Mouse (Mus musculus) limb, embryonic 14.5 days (tissue): ENCODE measurements around the gene Lss. TPM values are rescaled to one million over a fixed set of nuclear protein-coding genes. Genes with fewer than 3 reads are reported as not detected.

Source experiments
- ATAC-seq: fragments of 200-750 bp; cut with Nextera tagmentation; 2 replicates; pipeline ENCODE4 v1.8.0; 2017; ENCODE audit warnings: low read depth, moderate number of reproducible peaks, moderate TSS enrichment; ENCODE audit not compliant: low FRiP score
- DNase-seq: peaks from one replicate; pipeline ENCODE4 v3.0.0-alpha.2; 2015; ENCODE audit warnings: low spot score
- H3K27ac ChIP-seq: fragments of 300-500 bp; sonication (generic); replicated peaks from 2 replicates; pipeline ENCODE4 v1.5.1; 2014; ENCODE audit warnings: low read depth, mild to moderate bottlenecking, low read length, moderate library complexity, mixed read lengths
- H3K27me3 ChIP-seq: fragments of 300-500 bp; sonication (generic); 2 replicates; pipeline ENCODE4 v1.6.1; 2014; ENCODE audit warnings: low read length, mixed read lengths; ENCODE audit not compliant: control insufficient read depth, insufficient read depth
- H3K36me3 ChIP-seq: fragments of 300-500 bp; sonication (generic); 2 replicates; pipeline ENCODE4 v1.6.1; 2014; ENCODE audit warnings: mild to moderate bottlenecking, low read length, moderate library complexity, mixed read lengths; ENCODE audit not compliant: control insufficient read depth, insufficient read depth
- H3K4me1 ChIP-seq: fragments of 300-500 bp; sonication (generic); 2 replicates; pipeline ENCODE4 v1.6.1; 2014; ENCODE audit warnings: antibody characterized with exemption, low read length, mixed read lengths; ENCODE audit not compliant: control insufficient read depth, insufficient read depth
- H3K4me2 ChIP-seq: fragments of 300-500 bp; sonication (generic); replicated peaks from 2 replicates; pipeline ENCODE4 v1.6.1; 2014; ENCODE audit warnings: low read depth, mild to moderate bottlenecking, low read length, moderate library complexity; ENCODE audit not compliant: severe bottlenecking
- H3K4me3 ChIP-seq: fragments of 300-500 bp; sonication (generic); replicated peaks from 2 replicates; pipeline ENCODE4 v1.5.1; 2014; ENCODE audit warnings: low read length
- H3K9ac ChIP-seq: fragments of 300-500 bp; sonication (generic); 2 replicates; pipeline ENCODE4 v1.6.1; 2014; ENCODE audit warnings: mild to moderate bottlenecking, low read depth, low read length, moderate library complexity; ENCODE audit not compliant: severe bottlenecking
- H3K9me3 ChIP-seq: fragments of 300-500 bp; sonication (generic); 2 replicates; pipeline ENCODE4 v1.6.1; 2016; ENCODE audit warnings: low read length; ENCODE audit not compliant: control insufficient read depth
- POLR2A ChIP-seq: fragments of 200-500 bp; IDR thresholded peaks from 2 replicates; pipeline ENCODE4 v1.8.0; 2012; ENCODE audit warnings: inconsistent platforms, mild to moderate bottlenecking, moderate library complexity, borderline replicate concordance; ENCODE audit not compliant: insufficient read depth, insufficient read length; ENCODE audit errors: extremely low read depth
- WGBS: fragments of 180-500 bp; shearing (Covaris S2); extraction: QIAGEN DNeasy Blood & Tissue Kit; methylation state at CpG from one replicate; pipeline ENCODE4 v1.1.7; 2014; 5-methylcytosine and 5-hydroxymethylcytosine counted together
- polyA plus RNA-seq, 2 experiments: library from polyadenylated mRNA; depleted of rRNA in 1 of 2; stranded (reverse) in 1 of 2; unstranded in 1 of 2; fragments of >200 nt; fragmentation: Nextera tagmentation in 1 of 2; extraction: Ambion mirVana in 1 of 2; gene quantifications; 2 replicates each; pipeline versions ENCODE4 v1.2.1 to v1.2.3; 2012 to 2014

Lss gene
- polyA plus RNA-seq, 2 experiments, result 25.4 to 30.2 TPM

GRCm38 (mm10) chr10:76496366-76496765 lies 35.0 kb upstream of the Lss start:
- no peak overlapping the region for H3K4me2 ChIP-seq
- no peak overlapping the region for H3K4me3 ChIP-seq
- peaks cover 88% of the 10 kb centered on the region for H3K36me3 ChIP-seq
- TF ChIP-seq POLR2A, result no peak
- no peaks in the 10 kb centered on the region for H3K27me3 ChIP-seq
- H3K27ac ChIP-seq, result no peak overlapping the region
- ATAC-seq, result no peak
- no peaks in the 10 kb centered on the region for H3K4me1 ChIP-seq
- no peak overlapping the region for H3K9ac ChIP-seq
- WGBS, result 90% methylated on average over 7 of the region's 7 CpGs
- no peaks in the 10 kb centered on the region for H3K9me3 ChIP-seq
- DNase-seq, result no peak

GRCm38 (mm10) chr10:76497522-76497921 lies 33.9 kb upstream of the Lss start:
- H3K4me3 ChIP-seq, result no peak overlapping the region
- 94% methylated on average over 4 of the region's 4 CpGs for WGBS
- H3K9ac ChIP-seq, result no peak overlapping the region
- no peaks in the 10 kb centered on the region for H3K9me3 ChIP-seq
- no peaks in the 10 kb centered on the region for H3K4me1 ChIP-seq
- no peak for DNase-seq
- no peak for ATAC-seq
- no peak overlapping the region for H3K4me2 ChIP-seq
- no peak for TF ChIP-seq POLR2A
- no peak overlapping the region for H3K27ac ChIP-seq
- peaks cover 92% of the 10 kb centered on the region for H3K36me3 ChIP-seq
- no peaks in the 10 kb centered on the region for H3K27me3 ChIP-seq

DNA sequence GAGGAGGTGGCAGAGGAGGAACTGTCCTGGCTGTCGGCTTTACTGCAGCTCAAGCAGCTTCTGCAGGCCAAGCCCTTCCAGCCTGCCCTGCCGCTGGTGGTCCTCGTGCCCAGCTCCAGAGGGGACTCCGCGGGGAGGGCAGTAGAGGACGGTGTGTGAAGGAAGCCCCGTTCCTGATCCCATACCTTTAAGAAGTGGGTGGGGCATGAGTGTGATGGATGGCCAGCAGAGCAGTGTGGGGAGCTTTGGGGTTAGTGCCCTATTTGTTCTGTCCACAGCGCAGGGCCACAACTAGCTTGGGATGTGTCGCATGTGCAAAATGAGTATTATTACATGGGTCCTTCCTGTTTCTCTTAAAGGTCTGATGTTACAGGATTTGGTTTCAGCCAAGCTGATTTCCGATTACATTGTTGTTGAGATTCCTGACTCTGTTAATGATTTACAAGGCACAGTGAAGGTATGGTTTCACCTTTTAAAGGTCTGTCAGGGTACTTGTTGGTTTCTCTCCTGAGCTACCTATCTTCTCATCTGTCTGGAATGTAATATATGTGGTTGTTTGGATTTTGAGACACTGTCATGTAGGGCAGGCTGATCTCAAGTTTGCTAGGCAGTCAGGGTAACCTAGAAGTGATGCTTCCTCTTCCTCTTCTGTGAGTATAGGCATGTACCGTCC lies 27.0 kb upstream of the Lss start:
- DNase-seq (no peak), ATAC-seq (no peak)
- WGBS, result 92% methylated on average over 11 of the region's 11 CpGs
- no peak for TF ChIP-seq POLR2A
- Histone ChIP-seq H3K36me3 (peaks cover 92% of the 10 kb centered on the region), H3K27me3 (no peaks in the 10 kb centered on the region), H3K9ac (no peak overlapping the region), H3K27ac (no peak overlapping the region), H3K4me2 (no peak overlapping the region), H3K9me3 (no peaks in the 10 kb centered on the region), H3K4me1 (no peaks in the 10 kb centered on the region), H3K4me3 (no peak overlapping the region)

- DNase-seq (no peak), ATAC-seq (no peak)
- peaks cover 88% of the 10 kb centered on the region for H3K36me3 ChIP-seq
- WGBS, result 91% methylated on average over 7 of the region's 7 CpGs
- no peaks in the 10 kb centered on the region for H3K27me3 ChIP-seq
- no peak overlapping the region for H3K27ac ChIP-seq
- TF ChIP-seq POLR2A, result no peak
- H3K4me1 ChIP-seq, result no peaks in the 10 kb centered on the region
- no peaks in the 10 kb centered on the region for H3K9me3 ChIP-seq
- no peak overlapping the region for H3K4me3 ChIP-seq
- no peak overlapping the region for H3K9ac ChIP-seq
- H3K4me2 ChIP-seq, result no peak overlapping the region
These were observed 25.5 kb upstream of the Lss start for GRCm38 (mm10) chr10:76505865-76506264.

DNA sequence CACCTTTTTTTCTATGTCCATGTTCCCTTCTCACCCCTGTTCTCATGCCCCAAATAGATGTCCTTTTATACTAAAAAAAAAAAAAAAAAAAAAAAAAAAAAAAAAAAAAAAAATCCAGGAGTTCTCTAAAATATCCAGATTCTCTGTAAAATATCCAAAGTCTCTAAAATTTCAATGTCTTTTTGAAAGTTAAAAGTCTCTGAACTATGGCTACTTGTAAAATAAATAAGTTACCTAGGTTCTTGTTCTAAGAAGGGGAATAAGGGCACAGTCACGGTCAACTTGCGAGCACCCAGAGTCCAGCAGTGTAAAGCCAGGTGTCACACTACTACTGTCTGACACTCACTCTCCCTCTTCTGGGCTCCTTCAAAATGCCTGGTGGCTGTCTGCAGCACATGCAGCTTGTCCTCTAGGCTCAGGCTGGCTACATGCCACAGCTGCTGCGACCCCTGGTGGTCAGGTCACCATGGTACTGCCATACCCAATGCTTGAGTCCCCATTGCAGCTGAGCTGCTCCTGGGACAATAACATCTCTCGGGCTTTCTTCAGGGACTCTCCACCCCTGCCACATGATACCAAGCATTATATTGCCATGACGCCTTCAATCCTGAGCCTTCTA lies 18.3 kb upstream of the Lss start:
- no peak overlapping the region for H3K27ac ChIP-seq
- peaks cover 3% of the 10 kb centered on the region; the same call in 1 of the 2 replicates for H3K9me3 ChIP-seq
- TF ChIP-seq POLR2A, result no peak
- H3K4me3 ChIP-seq, result no peak overlapping the region
- 0 out of 2 replicates have a peak, but pooled peaks have one; percentile 53 for ATAC-seq
- H3K9ac ChIP-seq, result no peak overlapping the region
- H3K36me3 ChIP-seq, result peaks cover 78% of the 10 kb centered on the region
- DNase-seq, result peak; percentile 67
- 52% methylated on average over 5 of the region's 5 CpGs for WGBS
- no peaks in the 10 kb centered on the region for H3K4me1 ChIP-seq
- no peak overlapping the region for H3K4me2 ChIP-seq
- H3K27me3 ChIP-seq, result no peaks in the 10 kb centered on the region
